Mouse (Mus musculus) B cell, adult 62 days (primary cell): ENCODE measurements around the gene Homez. TPM values are rescaled to one million over a fixed set of nuclear protein-coding genes. Genes with fewer than 3 reads are reported as not detected.

ENCODE experiments used
- total RNA-seq: library from RNA; stranded (reverse); gene quantifications from 4 replicates; pipeline ENCODE4 v1.2.4, GENCODE M21; 2023

Gene Homez
- 5.8 to 12.1 TPM (median 7.2 TPM) in 4 replicates for total RNA-seq

GRCm38 (mm10) chr14:54870861-54871260 lies at the start of gene Homez:
Gene Homez, minus strand, starts transcription at chr14:54870961.

GRCm38 (mm10) chr14:54912886-54913285 lies 42.1 kb upstream of the Homez start, which contains the start of gene Slc22a17:
Gene Slc22a17, minus strand, starts transcription at chr14:54913132.

DNA sequence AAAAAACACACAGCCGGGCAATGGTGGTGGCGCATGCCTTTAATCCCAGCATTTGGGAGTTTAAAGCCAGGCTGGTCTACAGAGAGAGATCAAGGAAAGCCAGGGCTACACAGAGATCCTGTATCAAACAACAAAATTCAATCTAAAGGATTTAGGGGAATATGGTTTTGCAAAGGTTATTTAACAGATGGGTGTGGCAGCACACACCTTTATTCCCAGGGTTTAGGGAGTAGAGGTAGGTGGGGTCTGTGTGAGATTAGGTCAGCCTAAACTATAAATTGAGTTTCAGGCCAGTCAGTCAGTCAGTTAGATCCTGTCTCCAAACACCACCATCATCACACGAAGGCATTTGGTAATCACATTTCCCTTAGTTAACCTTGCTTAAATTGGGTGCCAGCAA lies 21.4 kb upstream of the Homez start, which contains the start of gene Pabpn1:
Pabpn1 (plus strand) TSS at position 301 of the 400 bp plus-strand sequence.

DNA sequence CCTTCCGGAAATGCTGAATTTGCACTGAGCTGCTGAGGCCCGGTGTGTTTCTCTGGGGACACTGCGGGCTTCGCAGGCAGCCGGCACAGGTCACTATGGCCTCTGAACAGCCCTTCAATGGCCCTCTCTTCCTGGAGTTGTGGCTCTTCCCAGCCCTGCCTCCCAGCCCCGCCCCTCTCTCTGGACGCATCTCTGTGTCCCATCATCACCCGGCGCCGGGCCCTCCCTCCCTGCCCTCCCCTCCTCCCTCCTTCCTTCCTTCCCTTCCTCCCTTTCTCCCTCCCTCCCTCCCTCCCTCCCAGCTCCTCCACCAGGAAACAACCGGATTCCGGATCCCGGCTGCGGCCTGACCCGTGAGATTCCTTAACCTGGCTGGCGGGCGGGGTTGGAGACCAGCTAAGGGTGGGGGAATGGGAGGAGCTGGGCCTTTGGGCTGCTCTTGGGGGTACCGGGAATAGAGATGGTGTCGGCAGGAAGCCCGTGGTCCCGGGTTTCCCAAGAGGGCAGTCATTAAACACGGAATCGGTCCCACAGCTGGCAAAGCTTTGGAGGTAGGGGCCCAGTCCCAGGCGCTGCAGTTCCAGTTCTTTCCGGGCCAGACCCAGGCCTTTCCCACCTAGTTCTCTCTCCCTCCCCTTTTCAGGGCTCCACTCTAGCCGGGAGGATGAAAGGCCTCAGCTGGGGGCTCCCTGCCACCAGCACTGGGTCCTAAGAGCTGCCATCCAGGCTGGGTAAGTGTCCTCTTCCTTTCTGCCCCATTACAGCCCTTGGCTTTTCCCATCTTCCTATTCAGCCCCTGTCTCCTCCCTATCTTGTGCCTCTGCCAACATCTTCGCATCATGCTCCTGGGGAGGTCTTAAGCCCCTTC lies 12.6 kb upstream of the Homez start, which contains the start of the genes Bcl2l2 and Gm20521:
Bcl2l2 (plus strand) TSS at position 224 of the 868 bp plus-strand sequence.
Gm20521 (plus strand) TSS at position 288 of the 868 bp plus-strand sequence.

DNA sequence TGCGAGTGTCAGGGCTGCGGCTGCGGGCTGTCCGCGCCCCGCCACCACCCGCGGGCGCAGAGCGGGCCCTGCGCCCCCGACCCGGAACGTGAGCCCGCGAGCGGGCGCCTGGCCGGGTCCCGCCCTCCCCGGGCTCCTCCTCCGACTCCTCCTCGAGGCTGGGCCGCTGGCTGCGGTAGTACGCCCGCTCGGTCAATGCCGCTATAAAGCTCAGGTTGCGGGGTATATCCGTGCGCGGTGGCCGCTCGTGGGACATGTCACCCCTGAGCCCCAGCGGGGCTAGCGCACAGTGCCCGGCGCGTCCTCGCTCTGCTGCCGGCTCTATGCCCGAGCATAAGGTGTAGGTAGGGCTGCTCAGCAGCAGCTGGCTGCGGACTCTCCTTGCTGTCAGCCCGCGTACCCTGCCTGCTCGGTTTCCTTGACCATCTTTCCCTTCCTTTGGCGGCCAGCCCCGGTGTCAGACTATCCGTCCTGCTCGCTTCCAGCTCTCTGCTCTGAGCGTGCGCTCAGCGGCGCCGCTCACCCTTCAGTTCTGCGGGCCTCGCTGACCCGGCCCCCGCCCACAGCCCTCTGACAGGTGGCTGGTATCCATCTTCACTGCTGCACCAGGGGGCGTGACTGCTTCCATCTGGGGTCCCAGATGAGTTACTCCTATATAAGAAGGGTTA lies 6.4 kb upstream of the Homez start, which contains the start of gene Ppp1r3e:
Ppp1r3e (minus strand) TSS at position 503 of the 668 bp plus-strand sequence.

DNA sequence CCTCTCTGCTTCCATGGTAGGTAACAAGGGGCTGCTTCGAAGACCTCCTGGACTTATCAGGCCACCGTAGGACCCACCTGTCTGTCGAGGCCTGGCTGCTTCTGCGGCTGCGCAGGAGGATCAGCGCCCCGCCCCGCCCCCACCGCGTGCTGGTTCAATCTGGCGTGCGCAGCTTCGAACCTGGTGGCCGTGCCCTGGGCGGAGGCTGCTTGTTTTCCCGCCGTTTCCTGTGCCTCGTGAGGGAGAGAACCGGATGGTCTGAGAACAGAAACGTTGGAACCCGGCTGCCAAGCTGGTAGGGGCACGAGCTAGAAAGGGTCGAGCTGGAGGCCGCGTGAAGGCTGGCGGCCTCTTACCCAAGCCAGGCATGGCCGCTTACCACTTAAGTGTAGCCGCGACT lies 56.8 kb downstream of the Homez start, which contains the start of gene Rnf212b:
Rnf212b (plus strand) TSS at position 151 of the 400 bp plus-strand sequence.

Other genes with a start within 250 kb of the Homez start
- not detected in 4 replicates for gene Psmb11, start 249.5 kb downstream of the Homez start, total RNA-seq
- not detected in 4 replicates for gene Gm17606, start 230.0 kb downstream of the Homez start, total RNA-seq
- 2.9 to 5.7 TPM (median 3.5 TPM) in 4 replicates for gene Cdh24, start 229.6 kb downstream of the Homez start, total RNA-seq
- gene 1700123O20Rik, start 184.7 kb downstream of the Homez start, total RNA-seq: 28.7 to 31.2 TPM (median 29.6 TPM) in 4 replicates
- gene Acin1, start 184.0 kb downstream of the Homez start, total RNA-seq: 517 to 556 TPM (median 537 TPM) in 4 replicates
- not detected in 4 replicates for gene Gm29776, start 172.1 kb downstream of the Homez start, total RNA-seq
- gene Cebpe, start 158.8 kb downstream of the Homez start, total RNA-seq: not detected in 4 replicates
- gene Slc7a8, start 89.0 kb downstream of the Homez start, total RNA-seq: 0.23 to 0.75 TPM (median 0.39 TPM) in 4 replicates
- gene Rnf212b, start 56.8 kb downstream of the Homez start, total RNA-seq: not detected in 4 replicates
- 1.5 to 4.7 TPM (median 2.8 TPM) in 4 replicates for gene Ppp1r3e, start 6.6 kb upstream of the Homez start, total RNA-seq
- 7.9 to 12.7 TPM (median 9.6 TPM) in 4 replicates for gene Bcl2l2, start 12.4 kb upstream of the Homez start, total RNA-seq
- gene Gm20521, start 12.5 kb upstream of the Homez start, total RNA-seq: 2.0 to 2.7 TPM in 2 of 4 replicates, not detected in the others
- gene Pabpn1, start 21.5 kb upstream of the Homez start, total RNA-seq: 271 to 284 TPM (median 277 TPM) in 4 replicates
- gene Slc22a17, start 42.2 kb upstream of the Homez start, total RNA-seq: 2.2 to 5.5 TPM (median 3.5 TPM) in 4 replicates
- not detected in 4 replicates for gene Efs, start 55.2 kb upstream of the Homez start, total RNA-seq
- not detected in 4 replicates for gene Il25, start 61.7 kb upstream of the Homez start, total RNA-seq
- gene Cmtm5, start 65.3 kb upstream of the Homez start, total RNA-seq: not detected in 4 replicates
- not detected in 4 replicates for gene Myh6, start 96.0 kb upstream of the Homez start, total RNA-seq
- not detected in 4 replicates for gene Gm17428, start 106.0 kb upstream of the Homez start, total RNA-seq
- not detected in 4 replicates for gene Myh7, start 123.7 kb upstream of the Homez start, total RNA-seq
- gene Ngdn, start 144.5 kb upstream of the Homez start, total RNA-seq: 65.3 to 77.2 TPM (median 71.8 TPM) in 4 replicates
- gene Zfhx2, start 221.4 kb upstream of the Homez start, total RNA-seq: 15.4 to 19.8 TPM (median 16.4 TPM) in 4 replicates
- gene Thtpa, start 223.8 kb upstream of the Homez start, total RNA-seq: 4.4 to 6.4 TPM (median 5.9 TPM) in 4 replicates
- 112 to 137 TPM (median 125 TPM) in 4 replicates for gene Ap1g2, start 235.6 kb upstream of the Homez start, total RNA-seq
- not detected in 4 replicates for gene Jph4, start 246.0 kb upstream of the Homez start, total RNA-seq